Mouse (Mus musculus) intestine, embryonic 16.5 days (tissue): ENCODE data around the gene Ubxn4. TPM values are rescaled to one million over a fixed set of nuclear protein-coding genes. Genes with fewer than 3 reads are reported as not detected.

Source experiments
- ATAC-seq: fragments of 200-750 bp; cut with Nextera tagmentation; 2 replicates; pipeline ENCODE4 v1.8.0; 2017; ENCODE audit warnings: moderate TSS enrichment, moderate library complexity
- H3K27ac ChIP-seq: fragments of 300-500 bp; sonication (generic); 2 replicates; pipeline ENCODE4 v1.5.1; 2014; ENCODE audit warnings: mild to moderate bottlenecking, low read length
- H3K27me3 ChIP-seq: fragments of 300-500 bp; sonication (generic); replicated peaks from 2 replicates; pipeline ENCODE4 v1.6.1; 2014; ENCODE audit warnings: low read length, control low read depth, mixed read lengths; ENCODE audit not compliant: control insufficient read depth, insufficient read depth
- H3K36me3 ChIP-seq: fragments of 300-500 bp; sonication (generic); 2 replicates; pipeline ENCODE4 v1.6.1; 2014; ENCODE audit warnings: low read length, control low read depth; ENCODE audit not compliant: control insufficient read depth, insufficient read depth
- H3K4me1 ChIP-seq: fragments of 300-500 bp; sonication (generic); 2 replicates; pipeline ENCODE4 v1.6.1; 2014; ENCODE audit warnings: low read length, control low read depth, mixed read lengths; ENCODE audit not compliant: control insufficient read depth, insufficient read depth
- H3K4me2 ChIP-seq: fragments of 300-500 bp; sonication (generic); 2 replicates; pipeline ENCODE4 v1.6.1; 2014; ENCODE audit warnings: low read depth, low read length, control low read depth
- H3K4me3 ChIP-seq: fragments of 300-500 bp; sonication (generic); 2 replicates; pipeline ENCODE4 v1.5.1; 2014; ENCODE audit warnings: mild to moderate bottlenecking, low read length
- H3K9ac ChIP-seq: fragments of 300-500 bp; sonication (generic); 2 replicates; pipeline ENCODE4 v1.6.1; 2014; ENCODE audit warnings: low read depth, low read length
- H3K9me3 ChIP-seq: fragments of 300-500 bp; sonication (generic); 2 replicates; pipeline ENCODE4 v1.6.1; 2016; ENCODE audit warnings: low read length, control low read depth; ENCODE audit not compliant: control insufficient read depth
- WGBS: fragments of 180-500 bp; shearing (Covaris S2); extraction: QIAGEN DNeasy Blood & Tissue Kit; methylation state at CpG from one replicate; pipeline ENCODE4 v1.1.7; 2014; 5-methylcytosine and 5-hydroxymethylcytosine counted together
- microRNA counts: library from miRNA; unstranded; fragments of <30 nt; microRNA quantifications from one replicate; lab custom pipeline; 2016
- microRNA-seq: library from miRNA; unstranded; fragments of <30 nt; microRNA quantifications from one replicate; pipeline ENCODE4, GENCODE M21; 2016
- polyA plus RNA-seq: library from polyadenylated mRNA; unstranded; fragments of >200 nt; fragmentation: Nextera tagmentation; extraction: Ambion mirVana; gene quantifications from 2 replicates; pipeline ENCODE4 v1.2.1, GENCODE M21; 2015

The Ubxn4 gene
- polyA plus RNA-seq, 1 experiment from 2014 or later, result 77.5 TPM

DNA sequence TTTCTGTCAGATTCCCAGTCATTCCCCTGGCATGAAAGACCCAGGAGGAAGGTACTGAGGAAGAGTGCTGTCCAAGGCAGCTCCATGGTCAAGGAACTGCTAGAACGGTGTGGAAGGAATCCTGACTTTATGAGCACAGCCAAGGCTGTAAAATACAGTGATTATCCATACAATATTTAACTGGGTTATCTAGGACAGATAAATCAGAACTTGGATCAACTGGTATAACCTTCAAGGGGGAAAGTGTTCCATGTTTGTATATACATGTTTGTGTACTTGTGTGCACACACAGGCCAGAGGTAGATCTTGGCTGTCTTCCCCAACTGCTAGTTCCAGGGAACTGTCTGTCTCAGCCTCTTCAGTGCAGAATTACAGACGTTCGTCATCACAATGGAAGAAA lies 84.5 kb downstream of the Ubxn4 start, which contains the start of gene Lct:
Gene Lct, minus strand, starts transcription at position 101 of the 400 bp plus-strand sequence.
- peak within 1 kb of the TSS; percentile 49 for H3K9ac ChIP-seq
- H3K27ac ChIP-seq, result peak within 1 kb of the TSS; percentile 43; the same call in 1 of the 2 replicates
- no peaks in the 10 kb centered on the region for H3K9me3 ChIP-seq
- WGBS, result 73% methylated on average over 3 of the region's 3 CpGs
- peaks cover 4% of the 10 kb centered on the region; the same call in 1 of the 2 replicates for H3K36me3 ChIP-seq
- peaks cover 2% of the 10 kb centered on the region; the same call in 1 of the 2 replicates for H3K4me1 ChIP-seq
- H3K27me3 ChIP-seq, result no peaks in the 10 kb centered on the region
- peak within 1 kb of the TSS; percentile 34 for H3K4me2 ChIP-seq
- ATAC-seq, result peak; percentile 27; the same call in 1 of the 2 replicates
- H3K4me3 ChIP-seq, result peak within 1 kb of the TSS; percentile 28

MicroRNAs within 50 kb of the gene (microRNA counts, 519-probe panel; counts per million panel counts)
- 2,356 counts per million, percentile 56 among the panel's probes with 10 or more counts for microRNA mmu-miR-128 (lab: Ali Mortazavi, UCI)

Small RNA genes within 50 kb of the gene (microRNA-seq; reads per million reads assigned to microRNA genes)
- 95.6 reads per million, percentile 46 among the genes with 10 or more reads in this experiment for gene Mir128-1

Other genes starting within 250 kb of the Ubxn4 start
- gene Zranb3, start 140.9 kb upstream of the Ubxn4 start, polyA plus RNA-seq, result 4.6 and 5.4 TPM in 2 replicates
- gene R3hdm1, start 140.7 kb upstream of the Ubxn4 start, polyA plus RNA-seq, result 38.9 and 44.0 TPM in 2 replicates
- 45.3 and 80.2 TPM in 2 replicates for gene Lct, start 84.4 kb downstream of the Ubxn4 start, polyA plus RNA-seq
- gene Mcm6, start 115.7 kb downstream of the Ubxn4 start, polyA plus RNA-seq, result 205 and 225 TPM in 2 replicates
- 178 TPM in 2 replicates for gene Dars, start 173.4 kb downstream of the Ubxn4 start, polyA plus RNA-seq